8 mouse cellular contexts compared by ENCODE assay signal in genomic region chr7:19325262-19326199, GRCm38 (mm10). TPM values are rescaled to one million over a fixed set of nuclear protein-coding genes. Genes with fewer than 3 reads are reported as not detected.
DNase-seq lines count a peak whose midpoint lies in the region; ATAC-seq and TF ChIP-seq lines count a peak whose summit lies in the region.

No protein-coding gene starts in this region.

- TF ChIP-seq POLR2A in lung, adult 2 months (IDR thresholded peaks at IDR 0.05; ENCODE audit: borderline replicate concordance, extremely low read depth, low read depth, low read length), result no peak

- DNase-seq in gastrocnemius, adult 2 months, result no peak
- DNase-seq in gastrocnemius, postnatal 14 days, result no peak
- DNase-seq in lung, embryonic 14.5 days, result no peak
- no peak for DNase-seq in lung, adult 2 months
- no peak for DNase-seq in layer of hippocampus, adult 8-10 months (ENCODE audit: low spot score in 2 of 2)
- DNase-seq in left cerebral cortex, postnatal 25 days (ENCODE audit: low spot score in 2 of 2), result no peak

- no peaks in the 10 kb centered on the region for H3K9me3 ChIP-seq in lung, embryonic 14.5 days (ENCODE audit: low read depth, low read length)
- H3K9me3 ChIP-seq in hindbrain, embryonic 15.5 days, result no peaks in the 10 kb centered on the region
- no peaks in the 10 kb centered on the region for H3K9me3 ChIP-seq in neural tube, embryonic 13.5 days

- no peak for ATAC-seq in lung, embryonic 14.5 days (ENCODE audit: insufficient read depth)
- ATAC-seq in hindbrain, embryonic 15.5 days (ENCODE audit: low FRiP score, low read depth), result no peak
- no peak for ATAC-seq in neural tube, embryonic 13.5 days (ENCODE audit: low read depth)

- no peak for TF ChIP-seq CTCF in gastrocnemius, adult 2 months (IDR thresholded peaks at IDR 0.05)
- no peak for TF ChIP-seq CTCF in lung, embryonic 14.5 days (IDR thresholded peaks at IDR 0.05; ENCODE audit: low read depth)
- no peak for TF ChIP-seq CTCF in lung, adult 2 months (IDR thresholded peaks at IDR 0.05; ENCODE audit: insufficient read depth, low read length)

- H3K9ac ChIP-seq in lung, embryonic 14.5 days, result no peak overlapping the region
- no peak overlapping the region for H3K9ac ChIP-seq in hindbrain, embryonic 15.5 days
- H3K9ac ChIP-seq in neural tube, embryonic 13.5 days, result no peak overlapping the region

- H3K27ac ChIP-seq in gastrocnemius, adult 2 months, result peak overlapping the region; percentile 89
- H3K27ac ChIP-seq in lung, embryonic 14.5 days (ENCODE audit: low read depth), result no peak overlapping the region
- H3K27ac ChIP-seq in hindbrain, embryonic 15.5 days (replicated peaks), result no peak overlapping the region
- no peak overlapping the region for H3K27ac ChIP-seq in neural tube, embryonic 13.5 days (replicated peaks)

- H3K4me3 ChIP-seq in gastrocnemius, adult 2 months, result peak overlapping the region; percentile 72
- no peak overlapping the region; the same call in 1 of the 2 replicates for H3K4me3 ChIP-seq in lung, embryonic 14.5 days (ENCODE audit: low read depth, low read length)
- no peak overlapping the region for H3K4me3 ChIP-seq in lung, adult 2 months (replicated peaks; ENCODE audit: extremely low read depth, low read depth, low read length)
- no peak overlapping the region for H3K4me3 ChIP-seq in hindbrain, embryonic 15.5 days
- no peak overlapping the region for H3K4me3 ChIP-seq in neural tube, embryonic 13.5 days

- intact Hi-C loops in gastrocnemius, adult 2 months (cut with DNase I), result no loop called here
- intact Hi-C loops in gastrocnemius, postnatal 14 days (cut with DNase I; ENCODE audit: low total_unique reads), result no loop called here
- intact Hi-C loops in left cerebral cortex, postnatal 25 days (cut with DNase I), result no loop called here

- H3K4me2 ChIP-seq in lung, embryonic 14.5 days, result peak overlapping the region; percentile 71
- H3K4me2 ChIP-seq in hindbrain, embryonic 15.5 days, result peak overlapping the region; percentile 69; the same call in 1 of the 2 replicates
- H3K4me2 ChIP-seq in neural tube, embryonic 13.5 days, result peak overlapping the region; percentile 72; the same call in 1 of the 2 replicates

- H3K27me3 ChIP-seq in lung, embryonic 14.5 days (ENCODE audit: insufficient read depth, low read length), result no peaks in the 10 kb centered on the region
- H3K27me3 ChIP-seq in hindbrain, embryonic 15.5 days, result no peaks in the 10 kb centered on the region
- 0 out of 2 replicates have a peak, but pooled peaks cover 5% of the 10 kb centered on the region for H3K27me3 ChIP-seq in neural tube, embryonic 13.5 days

- no peaks in the 10 kb centered on the region for H3K36me3 ChIP-seq in lung, embryonic 14.5 days (ENCODE audit: insufficient read depth)
- H3K36me3 ChIP-seq in hindbrain, embryonic 15.5 days, result no peaks in the 10 kb centered on the region
- H3K36me3 ChIP-seq in neural tube, embryonic 13.5 days, result no peaks in the 10 kb centered on the region

- 64% methylated on average over 21 of the region's 21 CpGs for WGBS in lung, embryonic 14.5 days
- 67% methylated on average over 21 of the region's 21 CpGs for WGBS in lung, adult 2 months
- 77% methylated on average over 21 of the region's 21 CpGs for WGBS in hindbrain, embryonic 15.5 days
- 73% methylated on average over 21 of the region's 21 CpGs for WGBS in neural tube, embryonic 13.5 days

- H3K4me1 ChIP-seq in lung, embryonic 14.5 days (ENCODE audit: insufficient read depth), result peaks cover 11% of the 10 kb centered on the region
- peaks cover 6% of the 10 kb centered on the region for H3K4me1 ChIP-seq in lung, adult 2 months (ENCODE audit: control insufficient read depth, insufficient read depth, low read length)
- peaks cover 25% of the 10 kb centered on the region for H3K4me1 ChIP-seq in hindbrain, embryonic 15.5 days (replicated peaks)
- H3K4me1 ChIP-seq in neural tube, embryonic 13.5 days (replicated peaks), result peaks cover 24% of the 10 kb centered on the region

RNA-seq across cellular contexts. Expression of gene Fosb, which starts 15.7 kb away (rescaled TPM):
- total RNA-seq in gastrocnemius, adult 2 months (2021), result under 1 TPM; 0.22 to 0.59 TPM
- total RNA-seq in gastrocnemius, postnatal 14 days (2021), result under 1 TPM; 0.69 to 0.90 TPM
- not detected in 2 replicates for polyA plus RNA-seq in lung, embryonic 14.5 days (2014; fragmentation: Nextera tagmentation; extraction: Ambion mirVana)
- polyA plus RNA-seq in lung, adult 2 months (2012; rRNA removed), result 4.0 and 4.6 TPM in 2 replicates
- 0.08 and 0.14 TPM in 2 replicates for polyA plus RNA-seq in hindbrain, embryonic 15.5 days (2015; fragmentation: Nextera tagmentation; extraction: Ambion mirVana)
- 0.06 and 0.19 TPM in 2 replicates for polyA plus RNA-seq in neural tube, embryonic 13.5 days (2015; fragmentation: Nextera tagmentation; extraction: Ambion mirVana)
- 10 to 100 TPM in 3 of 4 experiments, 1 to 10 TPM in 1; 5.4 to 13.8 (median 10.7) TPM for total RNA-seq in layer of hippocampus, adult 8-10 months (2022)
- total RNA-seq in left cerebral cortex, postnatal 25 days (2021), result 10 to 100 TPM; 21.0 to 26.0 TPM

RNA-seq across cellular contexts. Expression of gene Ercc1, which starts 19.0 kb away (rescaled TPM):
- total RNA-seq in gastrocnemius, adult 2 months (2021), result 10 to 100 TPM; 28.1 to 30.4 TPM
- 10 to 100 TPM; 26.7 to 28.7 TPM for total RNA-seq in gastrocnemius, postnatal 14 days (2021)
- 88.6 and 90.5 TPM in 2 replicates for polyA plus RNA-seq in lung, embryonic 14.5 days (2014; fragmentation: Nextera tagmentation; extraction: Ambion mirVana)
- polyA plus RNA-seq in lung, adult 2 months (2012; rRNA removed), result 38.7 and 46.6 TPM in 2 replicates
- 84.8 and 88.9 TPM in 2 replicates for polyA plus RNA-seq in hindbrain, embryonic 15.5 days (2015; fragmentation: Nextera tagmentation; extraction: Ambion mirVana)
- polyA plus RNA-seq in neural tube, embryonic 13.5 days (2015; fragmentation: Nextera tagmentation; extraction: Ambion mirVana), result 90.7 and 96.1 TPM in 2 replicates
- 10 to 100 TPM; 41.9 to 47.8 (median 43.2) TPM for total RNA-seq in layer of hippocampus, adult 8-10 months (2022)
- 10 to 100 TPM; 34.1 to 40.5 TPM for total RNA-seq in left cerebral cortex, postnatal 25 days (2021)

RNA-seq across cellular contexts. Expression of gene Cd3eap, which starts 33.8 kb away (rescaled TPM):
- 10 to 100 TPM; 11.4 to 11.5 TPM for total RNA-seq in gastrocnemius, adult 2 months (2021)
- 1 to 10 TPM; 7.4 to 8.2 TPM for total RNA-seq in gastrocnemius, postnatal 14 days (2021)
- polyA plus RNA-seq in lung, embryonic 14.5 days (2014; fragmentation: Nextera tagmentation; extraction: Ambion mirVana), result 21.3 and 24.2 TPM in 2 replicates
- 4.6 and 5.2 TPM in 2 replicates for polyA plus RNA-seq in lung, adult 2 months (2012; rRNA removed)
- polyA plus RNA-seq in hindbrain, embryonic 15.5 days (2015; fragmentation: Nextera tagmentation; extraction: Ambion mirVana), result 21.2 and 22.5 TPM in 2 replicates
- polyA plus RNA-seq in neural tube, embryonic 13.5 days (2015; fragmentation: Nextera tagmentation; extraction: Ambion mirVana), result 19.8 and 21.1 TPM in 2 replicates
- total RNA-seq in layer of hippocampus, adult 8-10 months (2022), result 10 to 100 TPM; 18.3 to 20.2 (median 19.0) TPM
- 10 to 100 TPM; 16.6 to 20.0 TPM for total RNA-seq in left cerebral cortex, postnatal 25 days (2021)

RNA-seq across cellular contexts. Expression of gene Ppp1r13l, which starts 34.0 kb away (rescaled TPM):
- 1 to 10 TPM; 2.1 to 4.9 TPM for total RNA-seq in gastrocnemius, adult 2 months (2021)
- total RNA-seq in gastrocnemius, postnatal 14 days (2021), result 1 to 10 TPM; 1.7 to 2.9 TPM
- 5.4 and 7.9 TPM in 2 replicates for polyA plus RNA-seq in lung, embryonic 14.5 days (2014; fragmentation: Nextera tagmentation; extraction: Ambion mirVana)
- 10.0 and 17.8 TPM in 2 replicates for polyA plus RNA-seq in lung, adult 2 months (2012; rRNA removed)
- 2.6 and 3.0 TPM in 2 replicates for polyA plus RNA-seq in hindbrain, embryonic 15.5 days (2015; fragmentation: Nextera tagmentation; extraction: Ambion mirVana)
- 1.2 and 3.4 TPM in 2 replicates for polyA plus RNA-seq in neural tube, embryonic 13.5 days (2015; fragmentation: Nextera tagmentation; extraction: Ambion mirVana)
- 1 to 10 TPM; 5.7 to 9.2 (median 8.1) TPM for total RNA-seq in layer of hippocampus, adult 8-10 months (2022)
- total RNA-seq in left cerebral cortex, postnatal 25 days (2021), result 1 to 10 TPM; 5.4 to 9.9 TPM

RNA-seq across cellular contexts. Expression of gene Rtn2, which starts 43.1 kb away (rescaled TPM):
- 1,000 to 10,000 TPM in 1 of 2 experiments, 100 to 1,000 TPM in 1; 987 to 1,150 TPM for total RNA-seq in gastrocnemius, adult 2 months (2021)
- 100 to 1,000 TPM; 800 to 833 TPM for total RNA-seq in gastrocnemius, postnatal 14 days (2021)
- 8.0 and 9.1 TPM in 2 replicates for polyA plus RNA-seq in lung, embryonic 14.5 days (2014; fragmentation: Nextera tagmentation; extraction: Ambion mirVana)
- polyA plus RNA-seq in lung, adult 2 months (2012; rRNA removed), result 56.3 and 76.2 TPM in 2 replicates
- 112 and 130 TPM in 2 replicates for polyA plus RNA-seq in hindbrain, embryonic 15.5 days (2015; fragmentation: Nextera tagmentation; extraction: Ambion mirVana)
- 103 and 117 TPM in 2 replicates for polyA plus RNA-seq in neural tube, embryonic 13.5 days (2015; fragmentation: Nextera tagmentation; extraction: Ambion mirVana)
- 10 to 100 TPM; 76.6 to 96.7 (median 85.4) TPM for total RNA-seq in layer of hippocampus, adult 8-10 months (2022)
- total RNA-seq in left cerebral cortex, postnatal 25 days (2021), result 100 to 1,000 TPM; 112 TPM
